Mouse (Mus musculus) R1 (cell line): ENCODE results near the gene Ppip5k1.

Source experiments
- DNase-seq: peaks from one replicate; pipeline ENCODE4 v3.0.0-alpha.2; 2018; ENCODE audit warnings: low read depth, low spot score

Gene Ppip5k1

DNA sequence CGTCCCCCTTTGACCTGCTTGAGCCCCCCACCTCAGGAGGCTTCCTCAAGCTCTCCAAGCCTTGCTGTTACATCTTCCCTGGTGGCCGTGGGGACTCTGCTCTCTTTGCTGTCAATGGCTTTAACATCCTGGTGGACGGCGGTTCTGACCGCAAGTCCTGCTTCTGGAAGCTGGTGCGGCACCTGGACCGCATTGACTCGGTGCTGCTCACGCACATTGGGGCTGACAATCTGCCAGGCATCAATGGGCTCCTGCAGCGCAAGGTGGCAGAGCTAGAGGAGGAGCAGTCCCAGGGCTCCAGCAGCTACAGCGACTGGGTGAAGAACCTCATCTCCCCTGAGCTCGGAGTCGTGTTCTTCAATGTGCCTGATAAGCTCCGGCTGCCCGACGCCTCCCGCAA is 55.7 kb downstream of the Ppip5k1 start:
- DNase-seq = no peak

DNA sequence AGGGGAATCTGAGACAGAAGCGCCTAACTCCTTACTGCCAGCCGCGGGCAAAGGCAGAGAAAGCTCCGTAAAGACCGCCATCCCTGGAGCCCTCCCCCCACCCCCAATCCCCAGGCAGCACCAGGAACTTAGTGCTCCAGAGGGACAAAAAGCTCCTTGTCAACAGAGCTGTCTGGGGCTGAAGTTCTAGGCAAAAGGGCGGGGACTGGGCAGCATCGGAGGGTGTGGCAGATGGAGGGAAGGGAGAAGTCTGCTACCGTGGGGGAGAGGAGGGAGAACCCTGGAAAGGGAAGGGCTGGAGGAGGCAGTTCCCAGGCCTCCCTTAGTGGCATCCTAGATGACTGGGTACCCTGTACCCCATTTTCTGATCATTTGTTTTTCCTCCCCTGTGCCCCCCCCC is 57.1 kb downstream of the Ppip5k1 start:
- DNase-seq = peak; percentile 70

DNA sequence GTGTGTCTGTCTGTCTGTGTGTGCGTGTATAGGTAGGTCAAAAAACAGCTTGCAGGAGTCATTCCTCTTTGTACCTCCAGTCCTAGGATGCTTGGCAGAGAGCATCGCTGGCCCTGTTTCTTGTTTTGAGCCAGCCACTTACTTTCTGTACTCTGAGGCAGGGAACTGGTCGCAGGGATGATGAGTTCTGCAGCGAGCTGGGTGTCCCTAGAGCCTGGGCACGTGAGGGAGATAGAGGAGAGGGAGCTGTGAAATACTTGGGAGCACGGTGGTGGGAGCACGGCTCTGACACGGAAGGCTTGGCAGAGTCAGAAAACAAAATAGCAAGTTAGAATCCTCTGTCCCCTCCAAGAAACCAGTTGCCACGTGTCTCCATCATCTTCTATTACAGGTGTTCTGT is 57.5 kb downstream of the Ppip5k1 start:
- DNase-seq = no peak

DNA sequence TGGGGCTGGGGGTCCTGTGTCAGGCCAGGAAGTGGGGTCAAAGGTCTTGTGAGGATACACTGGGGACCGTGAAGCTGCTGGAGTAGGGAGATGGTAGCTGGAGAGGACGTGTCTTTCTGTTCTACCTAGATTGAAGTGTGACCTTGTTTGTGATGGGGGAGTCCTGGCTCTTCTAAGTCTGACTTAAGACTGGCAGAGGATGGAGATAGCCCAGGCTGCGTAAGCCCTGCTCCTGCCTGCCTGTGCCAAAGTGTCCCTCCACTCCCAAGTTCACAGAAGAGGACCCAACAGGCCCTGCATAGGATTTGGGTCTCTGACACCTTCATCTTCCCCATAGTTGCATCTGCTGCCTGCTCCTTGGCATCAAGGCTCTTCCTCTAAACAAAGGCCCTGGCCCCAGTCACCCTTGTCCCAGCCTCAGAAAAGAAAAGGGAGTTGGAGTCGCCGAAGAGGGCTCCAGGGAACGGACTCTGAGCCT is 58.4 kb downstream of the Ppip5k1 start:
- no peak for DNase-seq

DNA sequence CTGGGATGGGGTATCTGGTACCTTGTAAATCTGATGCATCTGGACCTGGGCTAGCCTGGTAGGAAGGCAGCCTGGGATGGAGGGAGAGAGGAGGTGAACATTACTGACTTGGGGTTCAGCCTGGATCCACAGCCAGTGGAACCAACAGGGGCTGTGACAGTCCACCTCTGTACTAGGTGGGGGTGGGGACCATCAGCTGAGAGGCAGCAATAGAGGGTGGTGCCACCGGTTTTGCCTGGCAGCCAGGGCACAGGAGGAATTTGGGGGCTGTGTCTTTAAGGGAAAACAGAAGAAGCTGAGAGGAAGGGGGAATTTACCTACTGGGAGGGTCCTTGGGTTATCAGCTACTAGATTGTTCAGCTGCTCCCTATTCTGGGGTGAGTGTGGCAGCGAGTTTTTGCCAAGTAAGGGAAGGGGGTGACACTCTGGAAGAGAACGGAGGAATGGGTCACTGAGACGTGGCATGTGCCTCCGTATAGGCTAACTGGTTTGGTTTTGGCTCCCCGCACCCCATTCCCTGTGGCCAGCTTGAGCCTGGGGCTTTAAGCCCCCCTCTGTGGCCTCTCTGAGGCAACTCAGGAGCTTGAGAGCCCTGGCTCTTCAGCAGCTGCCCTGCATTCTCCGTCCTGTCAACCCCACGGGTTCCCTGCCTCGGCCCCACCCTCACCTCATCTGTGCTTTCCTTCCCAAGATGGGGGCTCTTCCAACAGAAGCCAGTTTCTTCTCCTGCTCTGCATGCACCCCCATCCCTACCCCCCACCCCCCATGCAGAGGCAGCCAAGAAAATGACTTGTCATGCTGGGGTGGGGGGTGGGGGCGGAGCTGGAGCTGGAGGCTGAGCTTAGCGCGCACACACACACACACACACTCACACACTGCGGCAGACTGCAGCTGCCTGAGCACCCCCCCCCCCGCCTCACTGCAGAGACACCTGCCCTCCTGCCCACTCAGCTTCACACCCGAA is 59.3 kb downstream of the Ppip5k1 start:
- DNase-seq = peak; percentile 36

DNA sequence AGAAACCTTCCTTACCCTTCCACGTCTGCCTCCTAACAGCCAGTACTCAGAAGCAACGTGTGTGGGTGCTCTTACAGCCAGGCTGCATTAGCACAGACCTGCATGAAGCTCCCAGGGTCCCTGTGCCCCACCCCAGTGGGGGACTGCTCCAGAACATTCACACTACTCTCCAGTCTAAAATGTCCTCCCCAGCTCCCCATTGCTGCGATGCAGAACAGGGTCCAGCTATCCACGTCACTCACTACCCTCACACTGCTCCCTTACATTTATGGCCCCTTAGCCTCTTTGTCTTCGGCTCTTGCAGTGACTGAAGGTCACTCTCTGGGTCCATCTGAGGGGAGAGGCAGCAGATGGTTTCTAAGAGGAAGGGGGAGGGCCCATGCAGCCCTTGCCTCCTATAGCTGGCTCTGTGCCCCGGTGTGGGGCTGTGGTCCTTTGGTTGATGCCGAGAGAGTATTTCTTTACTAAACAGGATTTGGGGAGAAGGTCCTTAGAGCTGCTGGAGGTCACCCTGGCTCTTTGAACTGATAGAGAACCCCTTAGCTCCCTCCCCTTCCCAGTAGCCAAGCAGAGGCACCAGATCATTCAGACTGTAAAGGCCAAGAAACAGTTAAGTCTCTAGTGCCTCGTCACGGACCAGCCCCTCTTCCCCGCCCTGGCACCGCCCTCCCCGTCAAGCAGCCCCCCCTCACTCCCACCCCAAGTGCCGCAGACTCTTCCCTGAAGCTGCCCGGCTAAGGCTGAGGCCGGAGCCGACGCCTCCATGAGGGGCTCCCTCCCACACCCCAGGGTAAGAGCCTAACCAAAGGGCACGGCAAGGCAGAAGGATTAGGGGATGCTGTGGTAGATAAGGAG is 60.2 kb downstream of the Ppip5k1 start:
- DNase-seq = peak; percentile 35

DNA sequence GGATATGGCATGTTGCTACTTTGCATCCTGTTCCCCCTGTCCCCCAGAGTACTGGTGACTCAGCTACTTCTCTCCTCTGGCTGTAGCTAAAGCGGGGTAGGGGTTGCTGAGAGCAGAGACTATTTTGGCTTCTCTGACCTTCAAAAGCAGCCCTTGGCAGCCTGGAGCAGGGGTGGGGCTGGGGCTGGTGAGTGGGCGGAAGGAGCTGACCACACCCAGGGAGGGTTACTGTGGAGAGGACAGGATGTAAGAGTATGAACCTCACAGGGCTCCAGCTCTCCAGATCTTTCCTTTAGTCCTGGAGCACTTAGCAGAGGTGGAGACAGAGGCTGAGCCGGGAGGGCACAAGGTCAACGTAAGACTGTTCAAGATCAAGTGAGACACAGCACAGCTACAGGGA is 61.0 kb downstream of the Ppip5k1 start:
- peak; percentile 89 for DNase-seq

DNA sequence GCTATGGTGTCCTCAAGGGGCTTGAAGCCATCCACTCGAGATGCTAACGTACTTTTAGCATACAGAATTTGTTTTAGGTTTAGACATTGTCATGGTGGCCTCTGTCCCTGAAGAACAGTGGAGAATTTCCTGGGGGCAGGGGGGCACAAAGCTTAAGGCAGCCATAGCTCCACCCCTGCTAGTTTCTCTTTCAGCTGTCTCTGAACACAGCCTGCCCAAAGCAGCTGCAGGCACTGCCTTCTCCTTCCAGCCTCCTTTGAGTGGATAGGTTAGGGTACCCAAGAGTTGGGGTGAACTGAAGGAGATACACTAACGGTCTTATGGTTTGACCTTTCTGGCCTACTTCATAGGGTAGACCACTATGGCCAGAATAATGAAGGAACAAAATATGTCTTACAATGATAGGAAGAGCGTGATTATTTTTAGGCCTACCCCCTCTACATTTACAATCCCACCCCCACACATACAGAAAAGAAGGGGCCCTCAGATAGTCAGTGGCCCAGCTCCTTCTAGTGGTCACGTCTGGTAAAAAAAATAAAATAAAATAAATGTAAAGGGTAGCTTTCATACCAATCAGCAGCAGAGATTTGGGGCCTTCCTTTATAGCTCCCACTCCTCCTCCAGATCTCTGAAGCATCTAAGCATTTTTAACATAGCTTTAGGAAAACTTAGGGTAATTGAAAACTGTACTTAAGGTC is 62.7 kb downstream of the Ppip5k1 start:
- no peak for DNase-seq

DNA sequence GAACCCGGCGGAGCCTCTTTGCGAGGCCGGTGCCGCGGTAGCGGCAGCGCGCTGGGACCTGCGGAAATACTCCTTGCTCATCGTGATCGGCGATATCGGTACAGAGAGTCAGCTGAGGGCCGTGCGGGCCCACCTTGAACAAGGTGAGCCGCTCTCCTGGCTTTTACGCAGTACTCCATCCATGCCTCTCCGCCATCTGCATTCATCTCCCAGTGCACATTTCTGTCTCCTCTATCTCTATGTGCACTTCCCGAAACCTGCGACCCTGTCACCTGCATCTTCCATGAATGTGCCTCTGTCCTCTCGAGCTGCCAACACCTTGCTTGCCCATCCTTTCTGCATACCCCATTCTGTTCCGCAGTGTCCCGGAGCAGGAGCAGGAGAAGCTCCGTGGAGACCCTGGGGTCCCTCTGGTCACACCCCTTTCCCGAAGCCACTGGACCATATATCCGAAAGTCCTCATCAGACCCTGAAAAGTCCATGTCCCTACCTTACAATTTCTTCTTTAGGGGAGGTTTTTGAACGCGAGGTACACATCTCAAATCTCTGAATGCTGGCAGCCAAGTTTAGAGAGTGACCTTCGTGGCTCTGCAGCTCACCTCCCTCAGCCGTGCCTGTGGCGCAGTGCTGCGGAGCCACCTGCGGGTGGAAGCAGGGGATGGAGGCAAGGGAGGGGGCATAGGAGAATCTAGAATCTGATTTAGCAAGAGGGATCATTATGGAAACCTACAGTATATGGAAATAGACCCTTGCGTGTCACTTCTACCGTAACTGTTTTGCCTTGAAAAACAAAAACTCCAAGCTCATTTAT is 65.3 kb downstream of the Ppip5k1 start:
- peak; percentile 27 for DNase-seq

DNA sequence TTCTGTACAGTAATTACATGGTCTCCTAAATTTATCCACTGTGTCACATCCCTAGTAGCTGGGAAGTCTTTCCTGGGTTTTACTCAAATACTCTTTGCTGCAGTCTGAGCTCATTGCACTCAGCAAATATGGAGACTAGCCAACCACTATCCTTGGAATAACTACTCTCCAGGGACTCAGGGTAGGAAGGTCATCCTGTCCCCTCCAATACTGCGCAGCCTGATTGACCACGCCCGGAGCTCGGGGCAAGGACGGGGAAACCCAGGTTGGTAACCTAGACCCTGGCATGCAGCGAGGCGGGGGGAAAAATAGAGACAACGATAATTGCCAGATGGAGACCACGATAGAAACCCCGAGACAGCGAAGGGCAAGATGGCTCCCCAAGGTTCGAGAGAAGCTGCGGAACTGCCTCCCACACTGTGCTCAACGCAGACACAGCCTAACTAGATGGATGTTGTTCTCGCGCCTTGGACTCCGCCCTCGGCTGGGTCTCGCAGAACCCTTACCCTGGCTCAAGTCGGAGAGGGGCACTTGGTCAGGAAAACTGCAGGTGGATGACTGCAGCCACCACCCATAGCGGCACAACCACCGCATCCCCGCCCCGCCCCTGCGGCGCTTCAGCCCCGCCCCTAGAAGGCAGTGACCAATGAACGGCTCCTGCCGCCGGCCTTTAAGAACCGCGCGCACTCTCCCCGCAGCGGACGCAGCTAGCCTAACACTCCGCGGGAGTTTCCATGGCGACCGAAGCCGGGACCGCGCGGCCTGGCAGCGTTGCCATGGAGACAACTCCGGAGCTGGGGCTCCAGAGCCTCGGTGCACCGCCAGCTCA is 66.1 kb downstream of the Ppip5k1 start, which contains the start of gene Map1a:
TSS of gene Map1a (plus strand) at position 700 of the 829 bp plus-strand sequence.
- DNase-seq = peak; percentile 98

DNA sequence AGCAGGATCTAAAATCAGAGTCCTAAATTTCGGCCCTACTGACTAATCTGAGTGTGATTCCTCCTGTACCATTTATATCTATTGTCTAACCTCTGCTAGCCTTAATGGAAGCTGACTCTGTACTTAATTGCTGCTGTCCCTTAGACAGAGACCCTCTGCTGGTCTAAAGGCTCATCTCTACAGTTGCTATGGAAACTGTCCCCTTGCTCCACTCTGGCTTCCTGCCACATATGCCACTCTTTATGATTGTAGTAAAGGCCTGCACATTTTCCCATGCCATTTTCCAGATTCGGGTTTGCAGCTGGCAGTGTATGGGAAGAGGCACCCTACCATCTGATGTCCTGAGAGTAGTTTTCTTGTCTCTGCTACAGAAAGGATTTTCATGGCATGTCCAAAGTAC is 67.3 kb downstream of the Ppip5k1 start:
- no peak for DNase-seq

DNA sequence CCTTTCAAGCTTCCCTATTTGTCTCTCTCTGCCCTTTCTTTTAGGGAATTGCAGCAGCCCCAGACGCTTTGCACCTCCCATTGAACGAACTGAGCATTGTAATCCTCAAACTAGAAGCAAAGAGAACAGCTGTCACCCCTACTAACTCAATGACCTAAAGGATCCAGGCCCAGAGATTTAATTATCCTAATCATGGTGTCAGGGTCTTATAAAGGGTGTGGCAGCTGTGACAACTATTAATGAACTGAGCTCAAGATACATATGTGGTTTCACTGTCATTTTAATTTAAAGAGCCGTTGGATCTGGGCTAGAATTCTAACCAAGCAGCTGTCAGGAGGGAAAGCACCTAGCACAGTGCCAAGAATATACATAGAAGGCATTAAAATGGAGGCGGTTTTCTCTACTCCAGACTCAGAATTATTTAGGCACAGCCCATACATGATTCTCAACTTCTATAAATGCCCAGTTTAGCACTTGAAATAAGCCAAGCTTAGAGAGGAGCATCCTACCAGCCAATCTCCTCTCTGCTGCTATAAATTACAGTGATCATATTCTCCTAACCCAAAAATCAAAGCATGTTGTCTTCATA is 83.2 kb downstream of the Ppip5k1 start:
- DNase-seq = no peak

DNA sequence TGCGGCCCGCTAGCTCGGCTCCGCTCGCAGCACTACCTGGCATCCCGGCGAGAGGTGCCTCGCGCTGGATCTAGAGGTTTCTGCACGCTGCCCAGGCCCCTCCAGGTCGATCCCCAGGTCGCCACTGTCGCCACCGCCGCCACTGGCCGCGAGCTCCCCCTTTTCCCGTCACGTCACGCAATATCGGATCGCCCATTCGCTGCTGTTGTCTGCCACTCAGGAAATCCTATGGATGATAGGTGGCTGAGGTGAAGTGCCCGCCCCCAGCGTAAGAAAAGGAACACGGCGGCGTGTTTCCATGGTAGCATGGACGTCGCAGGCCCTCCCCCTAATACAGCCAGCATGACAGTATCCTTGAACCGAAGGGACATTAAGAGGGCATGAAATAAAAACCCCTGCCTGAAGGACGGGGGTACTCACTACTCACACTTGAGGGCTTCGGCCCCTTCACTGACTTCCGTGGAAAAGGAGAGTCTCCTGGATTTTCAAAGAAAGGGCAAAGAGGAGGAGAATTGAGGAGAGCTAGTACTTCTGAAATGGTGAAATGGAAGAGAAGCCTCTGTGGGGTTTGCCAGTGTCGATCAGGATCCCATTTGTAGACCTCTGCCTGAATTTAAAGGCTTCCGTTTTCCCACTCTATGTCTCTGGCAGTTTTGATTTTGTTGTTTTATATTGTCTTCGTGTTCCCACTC is 83.8 kb downstream of the Ppip5k1 start, which contains the start of gene Trp53bp1:
TSS of gene Trp53bp1 (minus strand) at position 172 of the 692 bp plus-strand sequence.
- peak; percentile 98 for DNase-seq

DNA sequence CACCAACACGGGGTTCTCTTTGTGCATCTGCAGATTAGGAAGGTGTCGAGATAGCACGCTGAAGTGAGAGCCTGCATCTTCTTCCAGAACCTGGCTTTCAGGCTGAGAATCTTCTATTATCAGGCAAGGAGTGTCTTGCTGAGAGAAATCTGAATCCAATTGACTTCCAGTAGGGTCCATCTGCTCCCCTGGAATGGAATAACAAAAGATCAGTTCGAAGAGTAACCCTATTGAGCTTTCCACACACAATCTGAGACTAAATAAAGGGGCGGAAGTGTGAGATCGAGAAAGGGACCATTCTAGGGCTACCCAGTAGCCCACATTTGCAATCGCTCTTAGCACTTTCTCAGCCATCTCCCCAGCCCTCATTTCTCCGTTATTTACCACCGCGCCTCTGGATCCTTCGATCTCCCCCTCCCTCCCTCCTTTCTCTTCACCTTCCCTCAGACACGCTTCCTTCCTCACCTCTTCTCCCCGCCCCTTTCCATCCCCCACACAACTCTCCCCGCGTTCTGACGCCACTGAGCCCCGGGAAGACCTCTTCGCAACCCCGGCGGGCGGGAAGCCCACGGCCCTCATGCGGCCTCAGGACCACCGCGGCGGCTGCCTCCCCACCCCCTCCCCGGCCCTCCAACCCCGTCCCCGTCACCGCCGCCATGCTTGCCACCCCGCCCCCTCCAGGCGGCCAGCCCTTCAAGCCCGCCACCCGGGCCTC is 84.5 kb downstream of the Ppip5k1 start:
- peak; percentile 96 for DNase-seq

DNA sequence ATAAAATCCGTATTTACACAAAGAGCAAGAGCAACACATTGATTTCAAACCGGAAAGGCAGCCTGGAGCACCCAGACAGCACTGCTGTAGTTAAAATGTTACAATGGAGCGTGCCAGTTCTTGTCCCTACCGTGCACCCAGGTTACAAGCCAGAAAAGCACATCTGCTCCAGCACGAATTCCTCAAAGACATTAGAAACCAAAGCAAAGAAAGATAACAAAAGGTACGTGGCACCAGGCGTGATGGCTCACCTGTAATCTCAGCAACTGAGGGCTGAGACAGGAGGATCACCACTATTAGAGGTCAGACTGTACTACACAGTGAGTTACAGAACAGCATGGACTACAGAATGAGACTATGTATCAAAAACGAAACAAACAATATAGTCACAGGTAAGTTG is 86.8 kb downstream of the Ppip5k1 start:
- no peak for DNase-seq
